10 mouse cellular contexts compared by ENCODE assay signal in the genomic region with DNA sequence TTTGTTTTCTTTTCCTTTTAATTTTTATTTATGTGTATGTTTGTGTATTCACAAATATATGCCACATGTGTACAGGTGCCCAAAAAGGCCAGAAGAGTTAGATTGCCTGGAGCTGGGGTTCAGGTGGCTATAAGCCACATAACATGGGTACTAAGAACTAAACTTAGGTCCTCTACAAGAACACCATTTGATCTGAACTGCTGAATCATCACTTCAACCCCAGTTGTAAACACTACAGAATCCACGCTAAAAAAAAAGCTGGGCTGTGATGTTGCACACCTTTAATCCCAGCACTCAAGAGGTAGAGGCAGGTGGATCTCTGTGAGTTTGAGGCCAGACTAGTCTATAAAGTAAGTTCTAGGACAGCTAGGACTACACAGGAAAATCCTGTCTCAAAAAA. TPM values are rescaled to one million over a fixed set of nuclear protein-coding genes. Genes with fewer than 3 reads are reported as not detected.
DNase-seq lines count a peak whose midpoint lies in the region; ATAC-seq and TF ChIP-seq lines count a peak whose summit lies in the region.
"Had no signal": no experiment of that assay in that cellular context is flagged by ENCODE, and none has a peak within 500 bp of the region (broad histone marks: within the 10 kb centered on the region; RNA-seq: fewer than 3 reads in every experiment).

No protein-coding gene starts in this region.

- no peak for ATAC-seq in kidney, embryonic 14.5 days (ENCODE audit: low FRiP score, low TSS enrichment)
- ATAC-seq in forebrain, postnatal 0 days = no peak
- ATAC-seq in midbrain, embryonic 15.5 days (replicated peaks) = no peak
- ATAC-seq: Patski had no signal

- peaks cover 36% of the 10 kb centered on the region for H3K79me2 ChIP-seq in MEL (ENCODE audit: control insufficient read depth, insufficient read depth, low read length, poor library complexity)

- TF ChIP-seq EP300 in MEL (IDR thresholded peaks at IDR 0.05; ENCODE audit: low read depth in 1 of 2, low read length in 2 of 2) = no peak

- 75% methylated on average over 1 of the region's 1 CpGs for WGBS in kidney, embryonic 14.5 days
- 76% methylated on average over 1 of the region's 1 CpGs for WGBS in forebrain, postnatal 0 days
- WGBS in midbrain, embryonic 15.5 days = 91% methylated on average over 1 of the region's 1 CpGs

- H3K4me2 ChIP-seq in kidney, embryonic 14.5 days (replicated peaks; ENCODE audit: low read depth, low read length) = peak overlapping the region; percentile 53; the same call in 1 of the 2 replicates
- peak overlapping the region; percentile 55 for H3K4me2 ChIP-seq in forebrain, postnatal 0 days (ENCODE audit: low read depth)
- H3K4me2 ChIP-seq in midbrain, embryonic 15.5 days = peak overlapping the region; percentile 69

- H3K4me1 ChIP-seq in kidney, embryonic 14.5 days (ENCODE audit: control insufficient read depth, insufficient read depth, low read length) = 0 out of 2 replicates have a peak, but pooled peaks cover 6% of the 10 kb centered on the region
- H3K4me1 ChIP-seq in MEL (ENCODE audit: control insufficient read depth in 1 of 2, insufficient read depth in 2 of 2, low read length in 2 of 2) = peaks cover 0 to 12% of the 10 kb centered on the region in 2 experiments; a peak in 1 of 4 replicates
- peaks cover 12% of the 10 kb centered on the region for H3K4me1 ChIP-seq in forebrain, postnatal 0 days (ENCODE audit: insufficient read depth)
- peaks cover 32% of the 10 kb centered on the region for H3K4me1 ChIP-seq in midbrain, embryonic 15.5 days

- no peak for TF ChIP-seq CTCF in MEL (IDR thresholded peaks at IDR 0.05 in 2 of 3, conservative IDR thresholded peaks at IDR 0.05 in 1 of 3; ENCODE audit: control insufficient read depth in 1 of 3, insufficient read depth in 1 of 3, low read depth in 2 of 3, low read length in 3 of 3, poor library complexity in 1 of 3, severe bottlenecking in 1 of 3)
- no peak for TF ChIP-seq CTCF in forebrain, postnatal 0 days (IDR thresholded peaks at IDR 0.05; ENCODE audit: low read depth)

- TF ChIP-seq RAD21 in MEL (IDR thresholded peaks at IDR 0.05; ENCODE audit: low read depth, low read length) = no peak

- DNase-seq in kidney, postnatal 4 days = no peak
- DNase-seq in MEL (ENCODE audit: low read depth, low spot score) = no peak
- DNase-seq in forebrain, postnatal 0 days = no peak
- DNase-seq in gastrocnemius, adult 8-10 months (ENCODE audit: low spot score in 2 of 2) = no peak
- no peak for DNase-seq in cerebellum, adult 18-20 months
- DNase-seq: right cerebral cortex, postnatal 14 days; thymus, adult 2 months had no signal

- H3K36me3 ChIP-seq in kidney, embryonic 14.5 days (ENCODE audit: control insufficient read depth, insufficient read depth, low read length) = peaks cover 25% of the 10 kb centered on the region
- H3K36me3 ChIP-seq in MEL (ENCODE audit: control insufficient read depth in 1 of 2, insufficient read depth in 2 of 2, low read length in 2 of 2) = peaks cover 18 to 22% of the 10 kb centered on the region in 2 experiments
- peaks cover 16% of the 10 kb centered on the region for H3K36me3 ChIP-seq in forebrain, postnatal 0 days (ENCODE audit: insufficient read depth)
- peaks cover 8% of the 10 kb centered on the region for H3K36me3 ChIP-seq in midbrain, embryonic 15.5 days (replicated peaks)

- H3K9ac ChIP-seq in kidney, embryonic 14.5 days (ENCODE audit: low read depth, low read length) = no peak overlapping the region
- H3K9ac ChIP-seq in MEL (ENCODE audit: control insufficient read depth, low read depth, low read length, poor library complexity, severe bottlenecking) = peak overlapping the region; percentile 16
- no peak overlapping the region for H3K9ac ChIP-seq in forebrain, postnatal 0 days
- no peak overlapping the region for H3K9ac ChIP-seq in midbrain, embryonic 15.5 days

- H3K9me3 ChIP-seq in kidney, embryonic 14.5 days (ENCODE audit: control insufficient read depth, low read length) = no peaks in the 10 kb centered on the region
- H3K9me3 ChIP-seq in MEL (replicated peaks; ENCODE audit: insufficient read depth, low read length) = no peaks in the 10 kb centered on the region
- no peaks in the 10 kb centered on the region for H3K9me3 ChIP-seq in forebrain, postnatal 0 days (ENCODE audit: low read length)
- H3K9me3 ChIP-seq in midbrain, embryonic 15.5 days = no peaks in the 10 kb centered on the region

- no peaks in the 10 kb centered on the region for H3K27me3 ChIP-seq in kidney, embryonic 14.5 days (ENCODE audit: control insufficient read depth, insufficient read depth, low read length)
- H3K27me3 ChIP-seq in MEL (ENCODE audit: control insufficient read depth in 1 of 2, insufficient read depth in 2 of 2, low read length in 2 of 2) = no peaks in the 10 kb centered on the region
- H3K27me3 ChIP-seq in forebrain, postnatal 0 days (ENCODE audit: insufficient read depth, low read length) = no peaks in the 10 kb centered on the region
- no peaks in the 10 kb centered on the region for H3K27me3 ChIP-seq in midbrain, embryonic 15.5 days (replicated peaks)
- H3K27me3 ChIP-seq: Patski had no signal

- no peak overlapping the region for H3K4me3 ChIP-seq in kidney, embryonic 14.5 days (ENCODE audit: low read length)
- H3K4me3 ChIP-seq in MEL (ENCODE audit: control insufficient read depth in 1 of 2, insufficient read depth in 1 of 2, low read depth in 2 of 2, low read length in 2 of 2) = 0 out of 4 replicates have a peak overlapping the region, but pooled peaks of 1 of the 2 experiments have one; percentile 60
- no peak overlapping the region for H3K4me3 ChIP-seq in forebrain, postnatal 0 days (ENCODE audit: low read depth, low read length)
- H3K4me3 ChIP-seq in midbrain, embryonic 15.5 days = peak overlapping the region; percentile 82; the same call in 1 of the 2 replicates

- TF ChIP-seq POLR2A in MEL (IDR thresholded peaks at IDR 0.05; ENCODE audit: control insufficient read depth in 1 of 2, insufficient read depth in 1 of 2, low read depth in 1 of 2, low read length in 2 of 2, poor library complexity in 1 of 2) = no peak

- H3K27ac ChIP-seq in kidney, embryonic 14.5 days (ENCODE audit: low read depth, low read length) = no peak overlapping the region
- H3K27ac ChIP-seq in MEL (ENCODE audit: control insufficient read depth, low read depth, low read length) = no peak overlapping the region
- no peak overlapping the region for H3K27ac ChIP-seq in forebrain, postnatal 0 days (ENCODE audit: low read depth, low read length)
- H3K27ac ChIP-seq in midbrain, embryonic 15.5 days = no peak overlapping the region

TF ChIP-seq in MEL, 35 proteins besides CTCF, POLR2A, EP300 and RAD21 (continues in another document):
- no peak for TF ChIP-seq MXI1 (IDR thresholded peaks at IDR 0.05; ENCODE audit: low read depth, low read length)

RNA-seq across cellular contexts. Expression of a gene that starts 1.8 kb away (rescaled TPM):
- 114 and 123 TPM in 2 replicates for polyA plus RNA-seq in kidney, embryonic 14.5 days (2014; fragmentation: Nextera tagmentation; extraction: Ambion mirVana)
- 164 and 253 TPM in 2 replicates for total RNA-seq in MEL (2012; rRNA removed)
- 100 to 1,000 TPM; 428 to 670 TPM for polyA plus RNA-seq in MEL (2012; ENCODE audit: insufficient read depth in 1 of 2, insufficient read length in 2 of 2, low read depth in 1 of 2, low replicate concordance in 2 of 2, missing spikeins in 1 of 2)
- 107 and 116 TPM in 2 replicates for total RNA-seq in forebrain, postnatal 0 days (2014; rRNA removed)
- polyA plus RNA-seq in forebrain, postnatal 0 days (2015; fragmentation: Nextera tagmentation; extraction: Ambion mirVana) = 247 and 256 TPM in 2 replicates
- 165 and 174 TPM in 2 replicates for polyA plus RNA-seq in midbrain, embryonic 15.5 days (2015; fragmentation: Nextera tagmentation; extraction: Ambion mirVana)
- total RNA-seq in gastrocnemius, adult 8-10 months (2022) = 10 to 100 TPM; 29.7 to 37.0 (median 31.1) TPM

RNA-seq across cellular contexts. Expression of a gene that starts 14.2 kb away (rescaled TPM):
- 82.9 and 97.3 TPM in 2 replicates for polyA plus RNA-seq in kidney, embryonic 14.5 days (2014; fragmentation: Nextera tagmentation; extraction: Ambion mirVana)
- 158 and 208 TPM in 2 replicates for total RNA-seq in MEL (2012; rRNA removed)
- 100 to 1,000 TPM; 208 to 803 TPM for polyA plus RNA-seq in MEL (2012; ENCODE audit: insufficient read depth in 1 of 2, insufficient read length in 2 of 2, low read depth in 1 of 2, low replicate concordance in 2 of 2, missing spikeins in 1 of 2)
- 74.1 and 85.9 TPM in 2 replicates for total RNA-seq in forebrain, postnatal 0 days (2014; rRNA removed)
- polyA plus RNA-seq in forebrain, postnatal 0 days (2015; fragmentation: Nextera tagmentation; extraction: Ambion mirVana) = 98.7 and 113 TPM in 2 replicates
- 100.0 and 103 TPM in 2 replicates for polyA plus RNA-seq in midbrain, embryonic 15.5 days (2015; fragmentation: Nextera tagmentation; extraction: Ambion mirVana)
- total RNA-seq in gastrocnemius, adult 8-10 months (2022) = 10 to 100 TPM; 14.0 to 16.7 (median 14.9) TPM

RNA-seq across cellular contexts. Expression of a gene that starts 19.1 kb away (rescaled TPM):
- 0.70 and 2.3 TPM in 2 replicates for polyA plus RNA-seq in kidney, embryonic 14.5 days (2014; fragmentation: Nextera tagmentation; extraction: Ambion mirVana)
- total RNA-seq in MEL (2012; rRNA removed) = 3.0 and 3.3 TPM in 2 replicates
- polyA plus RNA-seq in MEL (2012; ENCODE audit: insufficient read depth in 1 of 2, insufficient read length in 2 of 2, low read depth in 1 of 2, low replicate concordance in 2 of 2, missing spikeins in 1 of 2) = 1 to 10 TPM in 1 of 2 experiments, not detected in 1; 4.3 TPM
- not detected in 2 replicates for total RNA-seq in forebrain, postnatal 0 days (2014; rRNA removed)
- polyA plus RNA-seq in forebrain, postnatal 0 days (2015; fragmentation: Nextera tagmentation; extraction: Ambion mirVana) = 0.65 and 0.67 TPM in 2 replicates
- 1.5 and 1.7 TPM in 2 replicates for polyA plus RNA-seq in midbrain, embryonic 15.5 days (2015; fragmentation: Nextera tagmentation; extraction: Ambion mirVana)
- not detected for total RNA-seq in gastrocnemius, adult 8-10 months (2022)
- polyA plus RNA-seq: thymus, adult 2 months had no signal

RNA-seq across cellular contexts. Expression of a gene that starts 19.8 kb away (rescaled TPM):
- polyA plus RNA-seq in kidney, embryonic 14.5 days (2014; fragmentation: Nextera tagmentation; extraction: Ambion mirVana) = 114 and 128 TPM in 2 replicates
- 27.5 and 28.7 TPM in 2 replicates for total RNA-seq in MEL (2012; rRNA removed)
- polyA plus RNA-seq in MEL (2012; ENCODE audit: insufficient read depth in 1 of 2, insufficient read length in 2 of 2, low read depth in 1 of 2, low replicate concordance in 2 of 2, missing spikeins in 1 of 2) = 10 to 100 TPM in 1 of 2 experiments, not detected in 1; 50.0 TPM
- total RNA-seq in forebrain, postnatal 0 days (2014; rRNA removed) = 130 and 140 TPM in 2 replicates
- polyA plus RNA-seq in forebrain, postnatal 0 days (2015; fragmentation: Nextera tagmentation; extraction: Ambion mirVana) = 86.4 and 97.6 TPM in 2 replicates
- polyA plus RNA-seq in midbrain, embryonic 15.5 days (2015; fragmentation: Nextera tagmentation; extraction: Ambion mirVana) = 121 and 123 TPM in 2 replicates
- 10 to 100 TPM; 12.3 to 19.8 (median 14.9) TPM for total RNA-seq in gastrocnemius, adult 8-10 months (2022)

RNA-seq across cellular contexts. Expression of a gene that starts 35.5 kb away (rescaled TPM):
- polyA plus RNA-seq in kidney, embryonic 14.5 days (2014; fragmentation: Nextera tagmentation; extraction: Ambion mirVana) = 155 and 198 TPM in 2 replicates
- 107 and 122 TPM in 2 replicates for total RNA-seq in MEL (2012; rRNA removed)
- polyA plus RNA-seq in MEL (2012; ENCODE audit: insufficient read depth in 1 of 2, insufficient read length in 2 of 2, low read depth in 1 of 2, low replicate concordance in 2 of 2, missing spikeins in 1 of 2) = 100 to 1,000 TPM; 231 to 296 TPM
- total RNA-seq in forebrain, postnatal 0 days (2014; rRNA removed) = 81.7 and 114 TPM in 2 replicates
- polyA plus RNA-seq in forebrain, postnatal 0 days (2015; fragmentation: Nextera tagmentation; extraction: Ambion mirVana) = 97.1 and 97.9 TPM in 2 replicates
- polyA plus RNA-seq in midbrain, embryonic 15.5 days (2015; fragmentation: Nextera tagmentation; extraction: Ambion mirVana) = 161 and 171 TPM in 2 replicates
- 10 to 100 TPM; 24.0 to 34.0 (median 27.7) TPM for total RNA-seq in gastrocnemius, adult 8-10 months (2022)
